Mouse (Mus musculus) right cerebral cortex, postnatal 14 days (tissue): Measurements from ENCODE around the gene Coro2b.

Source experiments
- DNase-seq: peaks from one replicate; pipeline ENCODE4 v3.0.0; 2022

Gene Coro2b

GRCm38 (mm10) chr9:62510530-62510936 is 26.3 kb downstream of the Coro2b start:
- DNase-seq: no peak

DNA sequence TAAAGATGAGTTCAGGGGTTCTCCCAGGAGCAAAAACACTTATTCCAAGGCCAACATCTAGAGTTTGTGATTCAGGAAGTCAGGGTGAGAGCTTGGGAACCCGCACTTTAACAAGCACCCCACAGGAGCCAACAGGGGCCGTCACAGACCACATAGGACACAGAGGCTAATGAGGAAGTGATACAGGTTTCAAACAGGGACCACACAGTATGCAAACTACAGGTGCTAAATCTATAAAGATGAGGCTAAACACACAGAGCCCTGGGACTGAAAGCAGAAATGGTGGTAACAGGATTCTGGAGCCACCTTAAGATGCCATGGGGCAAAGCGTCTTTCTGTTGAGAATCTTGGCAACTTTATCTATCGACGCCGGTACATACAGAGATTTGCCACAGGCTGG is 27.2 kb downstream of the Coro2b start:
- DNase-seq: no peak

GRCm38 (mm10) chr9:62508740-62509524 is 27.9 kb downstream of the Coro2b start:
- DNase-seq: no peak

DNA sequence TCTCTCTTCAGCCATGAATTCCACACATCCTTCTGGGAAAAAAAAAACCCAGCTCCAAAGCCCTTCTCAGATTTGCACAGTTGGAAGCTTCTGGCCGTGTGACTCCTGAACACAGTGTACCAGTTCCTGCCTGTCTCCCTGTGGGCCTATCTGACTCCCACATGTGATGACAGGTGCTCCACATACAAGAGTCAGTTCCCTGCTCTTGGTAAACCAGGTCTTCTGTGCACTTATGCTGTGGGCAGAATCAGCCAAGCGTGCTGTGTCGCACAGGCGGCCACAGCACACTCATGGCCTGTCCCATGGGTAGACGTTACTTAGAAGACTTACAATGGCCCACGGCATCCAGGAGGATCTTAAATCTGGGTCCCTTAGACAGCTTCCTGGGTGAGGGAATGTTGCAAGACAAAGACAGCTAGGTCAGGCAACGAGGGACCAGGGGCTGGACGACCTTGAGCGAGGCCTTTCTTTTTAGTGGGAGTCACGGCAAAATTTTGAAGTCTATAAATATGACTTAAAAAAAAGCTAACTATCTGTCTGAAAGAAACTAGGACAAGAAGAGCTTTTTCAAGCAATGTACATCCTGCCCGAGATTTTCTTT is 30.3 kb downstream of the Coro2b start:
- no peak for DNase-seq

- no peak for DNase-seq
Measured at GRCm38 (mm10) chr9:62504129-62504528, 32.7 kb downstream of the Coro2b start.

DNA sequence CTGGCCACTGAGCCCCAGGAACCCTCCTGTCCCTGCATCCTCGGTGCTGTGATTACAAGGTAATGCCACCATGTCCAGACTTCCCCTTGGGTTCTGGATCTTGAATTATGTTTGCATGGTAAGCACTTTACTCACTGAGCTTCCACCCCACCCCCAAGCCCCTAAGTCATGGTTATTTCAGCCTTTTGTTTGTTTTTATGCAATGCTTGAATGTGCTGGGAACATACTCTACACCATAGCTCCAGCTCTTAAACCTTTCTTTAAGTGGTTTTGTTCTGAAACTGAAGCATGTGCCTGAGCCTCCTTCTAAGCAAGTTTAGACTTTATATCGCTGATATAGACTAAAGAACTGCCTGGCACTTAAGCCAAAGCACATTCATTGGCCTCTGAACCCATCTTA is 34.5 kb downstream of the Coro2b start:
- DNase-seq: no peak

GRCm38 (mm10) chr9:62501566-62501965 is 35.3 kb downstream of the Coro2b start:
- DNase-seq: no peak

DNA sequence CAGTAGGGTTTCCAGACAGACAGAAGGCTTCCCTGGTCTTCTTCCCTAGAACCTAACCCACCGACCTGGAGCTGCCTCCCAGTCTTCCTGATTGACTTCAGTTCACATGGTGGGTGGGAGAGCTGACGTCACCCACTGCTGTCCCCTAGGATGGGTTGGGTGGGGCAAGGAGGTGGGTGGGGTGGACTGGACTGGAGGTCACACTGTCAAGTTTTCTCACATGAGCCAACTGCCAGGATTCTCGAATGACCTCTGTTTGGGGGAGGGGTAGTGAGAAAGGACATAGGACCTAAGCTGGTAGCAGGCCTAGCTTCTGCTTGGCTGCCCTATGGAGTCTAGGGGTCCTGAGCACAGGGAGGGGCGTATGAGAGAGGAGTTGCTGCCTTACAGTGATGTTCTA is 36.8 kb downstream of the Coro2b start:
- no peak for DNase-seq

DNA sequence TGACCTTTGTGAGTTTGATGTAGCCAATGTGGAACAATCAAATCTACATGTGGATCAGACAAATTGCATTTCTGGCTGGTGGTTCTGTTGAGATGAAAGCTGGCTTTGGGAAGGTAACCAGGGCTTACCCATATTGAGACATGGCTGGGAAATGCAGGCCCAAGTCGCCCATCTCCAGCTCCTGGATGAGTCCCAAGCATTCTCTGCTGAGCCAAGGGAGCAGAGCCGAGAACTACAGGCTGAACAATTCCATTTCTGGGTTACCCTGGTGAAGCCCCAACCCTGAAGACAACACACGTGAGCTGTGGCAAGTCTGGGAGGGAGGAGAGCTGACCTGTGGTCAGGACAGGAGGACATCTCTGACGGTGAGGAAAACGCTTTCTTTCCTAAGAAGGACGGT is 37.9 kb downstream of the Coro2b start:
- no peak for DNase-seq

- no peak for DNase-seq
Measured at GRCm38 (mm10) chr9:62497135-62498092, 39.4 kb downstream of the Coro2b start.

DNA sequence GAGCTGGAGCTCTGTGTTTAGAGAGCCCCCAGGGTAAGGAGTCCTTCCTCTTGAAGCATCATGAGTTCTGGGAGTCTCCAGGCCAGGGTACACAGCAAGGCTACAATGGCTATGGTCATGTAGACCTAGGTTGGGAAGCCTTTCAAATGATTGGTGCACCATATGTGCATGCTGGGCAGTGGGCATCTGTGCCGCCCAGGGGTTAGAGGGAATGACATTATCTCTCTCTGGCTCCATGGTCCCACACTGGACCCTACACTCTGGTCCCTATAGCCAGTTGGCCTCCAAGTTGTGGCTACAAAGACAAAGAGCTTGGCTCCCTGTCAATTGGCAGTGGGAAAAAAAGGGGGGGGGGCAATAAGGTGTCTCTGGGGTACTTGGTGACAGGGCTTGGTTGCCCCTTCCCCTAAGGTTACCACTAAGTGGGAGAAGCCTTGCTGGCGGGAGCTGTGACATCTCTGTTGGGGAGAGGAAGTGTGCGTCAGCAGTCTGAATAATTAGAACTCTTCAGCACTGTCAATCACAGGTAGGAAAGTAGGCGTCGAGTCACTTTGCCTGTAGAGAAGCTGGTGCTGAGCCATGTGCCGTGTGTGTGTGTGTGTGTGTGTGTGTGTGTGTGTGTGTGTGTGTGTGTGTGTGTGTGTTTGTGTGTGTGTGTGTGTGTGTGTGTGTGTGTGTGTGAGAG is 44.4 kb downstream of the Coro2b start:
- no peak for DNase-seq

- no peak for DNase-seq
Measured at GRCm38 (mm10) chr9:62491611-62492010, 45.2 kb downstream of the Coro2b start.

DNA sequence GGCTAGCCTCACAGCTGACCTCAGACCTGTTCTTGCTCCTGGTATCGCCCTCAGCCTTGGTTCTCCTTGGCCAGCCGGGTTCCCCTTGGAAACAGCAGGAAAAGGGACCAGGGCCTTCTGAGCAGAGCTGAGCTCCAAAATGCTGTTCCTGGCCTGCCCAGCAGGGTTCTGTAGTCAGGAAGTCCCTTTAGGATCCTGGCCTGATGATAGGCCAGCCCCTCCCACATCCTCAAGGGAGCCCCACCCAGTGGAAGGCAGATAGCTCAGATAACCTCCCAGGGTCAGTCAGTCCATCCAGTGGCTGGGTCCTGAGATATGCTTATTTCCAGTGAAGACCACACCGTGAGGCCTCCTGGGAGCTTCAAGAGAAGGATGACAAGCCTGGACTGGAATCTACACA is 45.7 kb downstream of the Coro2b start:
- no peak for DNase-seq

DNA sequence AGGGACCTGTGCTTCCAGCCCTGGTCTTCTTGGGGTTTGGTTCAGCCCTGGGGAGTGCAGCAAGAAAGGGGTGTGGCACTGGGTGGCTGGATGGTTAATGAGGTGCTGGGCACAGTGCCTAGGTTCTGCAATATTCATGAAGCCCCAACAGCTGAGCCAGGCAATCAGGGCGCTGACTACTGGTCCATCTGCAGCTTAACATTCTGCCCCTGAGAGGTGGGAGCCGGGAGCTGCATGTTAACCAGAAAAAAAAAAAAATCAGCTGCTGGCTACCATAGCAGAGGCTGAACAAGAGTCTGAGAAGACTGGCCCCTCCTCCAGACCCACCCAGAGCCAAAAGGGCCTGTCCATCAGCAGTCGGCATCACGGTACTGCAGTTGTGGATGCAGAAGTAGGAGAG is 52.7 kb downstream of the Coro2b start:
- no peak for DNase-seq

DNA sequence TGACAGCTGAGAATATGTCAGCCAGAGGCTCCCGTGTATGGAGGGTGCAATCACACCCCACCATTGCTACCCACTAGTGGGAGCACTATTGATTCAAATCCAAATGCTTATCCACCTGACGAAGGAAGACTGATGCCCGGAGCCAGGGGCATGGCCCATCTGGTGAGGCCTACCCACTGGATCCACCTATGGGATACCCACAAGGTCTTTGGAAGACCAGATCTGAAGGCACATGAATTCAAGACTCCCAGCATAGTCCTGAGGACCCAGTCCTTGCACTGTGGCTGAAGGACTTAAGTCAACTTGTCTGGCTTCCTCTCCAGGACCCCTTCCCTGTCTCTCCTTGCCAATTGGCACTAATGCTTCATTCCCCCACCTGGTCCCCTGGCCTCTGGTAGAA is 54.1 kb downstream of the Coro2b start:
- DNase-seq: no peak

DNA sequence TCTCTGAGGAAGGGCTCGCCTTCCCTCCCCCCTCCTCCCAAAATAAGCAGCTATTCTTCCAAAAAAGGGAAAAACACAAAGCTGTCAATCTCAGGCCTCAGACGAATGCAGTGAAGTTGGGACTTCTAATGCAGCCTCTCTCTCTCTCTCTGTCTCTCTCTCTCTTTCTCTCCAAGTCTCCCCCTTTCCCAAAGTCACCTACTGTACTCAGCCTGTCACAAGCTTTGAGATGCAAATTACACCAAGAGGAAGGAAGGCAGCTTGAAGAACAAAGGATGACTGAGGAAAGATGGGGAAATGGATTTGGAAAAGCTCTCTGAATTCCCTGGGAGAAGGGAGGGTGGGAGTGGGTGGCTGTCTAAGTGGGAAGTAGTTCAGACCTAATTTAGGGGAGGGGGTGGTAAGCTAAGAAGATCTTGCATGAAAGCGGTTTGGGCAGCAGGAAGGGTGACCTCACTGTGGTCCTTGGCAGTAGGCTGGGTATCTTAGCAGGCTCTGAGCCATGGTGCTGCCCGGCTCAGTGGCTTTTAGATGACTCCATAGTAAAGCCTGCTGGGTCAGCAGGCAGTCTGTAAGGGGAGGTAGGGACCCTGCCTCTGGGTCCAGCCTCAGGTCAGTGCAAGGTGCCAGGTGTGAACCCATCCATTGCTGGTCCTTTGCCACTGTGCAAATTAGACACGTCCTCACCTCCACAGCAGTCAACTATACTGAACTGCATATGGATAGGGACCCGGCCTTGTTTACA is 55.8 kb downstream of the Coro2b start:
- no peak for DNase-seq

GRCm38 (mm10) chr9:62480149-62480548 is 56.7 kb downstream of the Coro2b start:
- no peak for DNase-seq

- peak; percentile 76 for DNase-seq
Measured at GRCm38 (mm10) chr9:62476782-62477487, 59.9 kb downstream of the Coro2b start.

- DNase-seq: no peak
Measured at GRCm38 (mm10) chr9:62474206-62474605, 62.6 kb downstream of the Coro2b start.

DNA sequence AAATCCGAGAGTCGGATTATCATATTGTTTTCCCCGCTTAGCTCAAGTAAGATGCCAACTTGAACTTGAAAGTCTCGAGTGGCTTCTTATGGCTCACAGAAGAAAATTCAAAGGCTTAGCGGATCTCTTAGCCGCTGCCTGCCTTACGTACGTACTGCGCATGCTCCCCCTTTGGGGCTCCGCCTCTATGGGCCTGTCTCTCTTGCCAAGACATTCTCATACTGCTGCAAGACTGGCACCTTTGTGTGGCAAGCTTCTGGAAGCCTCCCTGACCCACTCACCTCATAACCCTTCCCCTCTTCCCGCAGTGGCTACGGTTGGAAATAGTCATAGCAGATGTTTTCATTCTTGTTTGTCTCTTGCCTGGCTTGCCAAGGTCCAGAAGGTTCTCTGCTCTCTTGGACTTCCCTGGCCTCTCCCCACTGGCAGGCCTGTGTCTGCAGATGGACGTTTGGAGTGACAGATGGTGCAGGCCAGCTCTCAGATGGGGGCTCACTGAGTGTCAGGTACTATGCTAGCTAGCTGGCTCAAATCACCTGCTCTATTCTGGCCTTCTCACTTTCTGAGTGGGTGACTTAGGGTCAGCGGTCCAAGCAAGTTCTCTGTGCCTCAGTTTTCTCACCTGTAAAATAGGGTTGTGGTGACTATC is 65.2 kb downstream of the Coro2b start:
- no peak for DNase-seq

GRCm38 (mm10) chr9:62471041-62471440 is 65.8 kb downstream of the Coro2b start:
- DNase-seq: no peak
